12 mouse cellular contexts compared by ENCODE assay signal in the genomic region with DNA sequence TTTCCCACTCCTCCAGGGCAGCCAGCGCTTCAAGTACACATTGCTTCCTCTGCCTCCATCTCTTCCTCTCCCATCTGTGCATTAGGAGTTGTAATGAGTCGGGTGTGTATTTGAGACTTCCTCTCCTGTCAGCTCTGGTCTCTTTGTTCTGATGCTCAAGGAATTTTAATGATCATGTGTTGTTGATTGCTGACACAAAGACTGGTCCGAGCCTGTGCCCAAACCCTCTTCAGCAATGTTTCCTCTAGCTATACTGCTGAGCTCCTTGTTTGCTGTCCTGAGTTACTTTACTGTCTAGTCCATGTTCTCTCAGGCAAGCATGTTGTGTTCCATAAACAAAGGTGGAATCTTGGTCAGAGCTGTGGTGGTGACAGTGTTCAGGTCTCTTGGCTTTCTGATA.
DNase-seq lines count a peak whose midpoint lies in the region; ATAC-seq and TF ChIP-seq lines count a peak whose summit lies in the region.
"Had no signal": no experiment of that assay in that cellular context is flagged by ENCODE, and none has a peak within 500 bp of the region (broad histone marks: within the 10 kb centered on the region; RNA-seq: fewer than 3 reads in every experiment).

No protein-coding gene starts in this region.

- H3K9ac ChIP-seq in kidney, embryonic 16.5 days (replicated peaks; ENCODE audit: low read length) = no peak overlapping the region
- no peak overlapping the region for H3K9ac ChIP-seq in forebrain, embryonic 16.5 days (replicated peaks; ENCODE audit: low read depth, low read length)
- no peak overlapping the region for H3K9ac ChIP-seq in midbrain, embryonic 14.5 days (replicated peaks; ENCODE audit: low read length)
- H3K9ac ChIP-seq: liver, embryonic 12.5 days had no signal

- peaks cover 11% of the 10 kb centered on the region; the same call in 1 of the 2 replicates for H3K4me1 ChIP-seq in kidney, embryonic 16.5 days (ENCODE audit: insufficient read depth, low read length)
- H3K4me1 ChIP-seq in forebrain, embryonic 16.5 days (replicated peaks; ENCODE audit: control insufficient read depth, insufficient read depth, low read length) = peaks cover 10% of the 10 kb centered on the region
- peaks cover 8% of the 10 kb centered on the region for H3K4me1 ChIP-seq in midbrain, embryonic 14.5 days (ENCODE audit: control insufficient read depth, insufficient read depth, low read length)

- no peak for TF ChIP-seq POLR2A in brain, embryonic 14.5 days (IDR thresholded peaks at IDR 0.05; ENCODE audit: borderline replicate concordance, extremely low read depth, insufficient read depth, insufficient read length, poor library complexity, severe bottlenecking)

- peaks cover 6% of the 10 kb centered on the region; the same call in 1 of the 2 replicates for H3K36me3 ChIP-seq in kidney, embryonic 16.5 days (ENCODE audit: insufficient read depth, low read length)
- no peaks in the 10 kb centered on the region for H3K36me3 ChIP-seq in forebrain, embryonic 16.5 days (ENCODE audit: control insufficient read depth, insufficient read depth)
- H3K36me3 ChIP-seq in midbrain, embryonic 14.5 days (ENCODE audit: control insufficient read depth, insufficient read depth, low read length) = no peaks in the 10 kb centered on the region

- 49% methylated on average over 3 of the region's 3 CpGs for WGBS in kidney, embryonic 16.5 days
- WGBS in forebrain, embryonic 16.5 days = 12% methylated on average over 3 of the region's 3 CpGs
- 24% methylated on average over 3 of the region's 3 CpGs for WGBS in midbrain, embryonic 14.5 days

- no peak overlapping the region for H3K4me2 ChIP-seq in kidney, embryonic 16.5 days (replicated peaks; ENCODE audit: low read depth, low read length)
- no peak overlapping the region for H3K4me2 ChIP-seq in forebrain, embryonic 16.5 days (ENCODE audit: low read length)
- no peak overlapping the region for H3K4me2 ChIP-seq in midbrain, embryonic 14.5 days (ENCODE audit: low read length)
- H3K4me2 ChIP-seq: liver, embryonic 12.5 days had no signal

- no peak for DNase-seq in kidney, postnatal 25 days
- peak; percentile 57 for DNase-seq in brain, embryonic 14.5 days (ENCODE audit: low read depth)
- no peak for DNase-seq in midbrain, embryonic 14.5 days
- no peak for DNase-seq in adrenal gland, adult 8-10 months
- no peak for DNase-seq in layer of hippocampus, adult 9-10 months (ENCODE audit: low spot score)
- no peak for DNase-seq in kidney, postnatal 36 days
- DNase-seq: cerebellum, adult 9-10 months; gastrocnemius, postnatal 36 days had no signal

- ATAC-seq in kidney, embryonic 16.5 days (ENCODE audit: low FRiP score, low TSS enrichment) = 0 out of 2 replicates have a peak, but pooled peaks have one; percentile 51
- ATAC-seq in forebrain, embryonic 16.5 days = peak; percentile 33; the same call in 1 of the 2 replicates
- no peak for ATAC-seq in midbrain, embryonic 14.5 days (ENCODE audit: low FRiP score, low TSS enrichment)
- ATAC-seq: liver, embryonic 12.5 days had no signal

- no peak overlapping the region for H3K4me3 ChIP-seq in kidney, embryonic 16.5 days (ENCODE audit: low read length)
- no peak overlapping the region for H3K4me3 ChIP-seq in forebrain, embryonic 16.5 days (replicated peaks; ENCODE audit: low read length)
- H3K4me3 ChIP-seq in midbrain, embryonic 14.5 days (replicated peaks; ENCODE audit: low read depth, low read length) = no peak overlapping the region
- H3K4me3 ChIP-seq: erythroblast, embryonic 14.5 days; liver, embryonic 12.5 days had no signal

- no peak overlapping the region for H3K27ac ChIP-seq in kidney, embryonic 16.5 days (ENCODE audit: low read length)
- H3K27ac ChIP-seq in forebrain, embryonic 16.5 days (ENCODE audit: low read length) = no peak overlapping the region
- 0 out of 2 replicates have a peak overlapping the region, but pooled peaks have one; percentile 50 for H3K27ac ChIP-seq in midbrain, embryonic 14.5 days (replicated peaks; ENCODE audit: low read depth, low read length)
- H3K27ac ChIP-seq: liver, embryonic 12.5 days had no signal

- TF ChIP-seq CTCF in brain, embryonic 14.5 days (IDR thresholded peaks at IDR 0.05; ENCODE audit: borderline replicate concordance, extremely low read depth, insufficient read depth, insufficient read length) = no peak

- H3K27me3 ChIP-seq in kidney, embryonic 16.5 days (ENCODE audit: insufficient read depth, low read length) = no peaks in the 10 kb centered on the region
- no peaks in the 10 kb centered on the region for H3K27me3 ChIP-seq in forebrain, embryonic 16.5 days (replicated peaks; ENCODE audit: control insufficient read depth, insufficient read depth, low read length)
- H3K27me3 ChIP-seq in midbrain, embryonic 14.5 days (ENCODE audit: control insufficient read depth, insufficient read depth, low read length) = no peaks in the 10 kb centered on the region
- H3K27me3 ChIP-seq: liver, embryonic 12.5 days had no signal

- H3K9me3 ChIP-seq in kidney, embryonic 16.5 days (ENCODE audit: low read length) = no peaks in the 10 kb centered on the region
- no peaks in the 10 kb centered on the region for H3K9me3 ChIP-seq in forebrain, embryonic 16.5 days (ENCODE audit: control insufficient read depth, low read length)
- no peaks in the 10 kb centered on the region for H3K9me3 ChIP-seq in midbrain, embryonic 14.5 days (ENCODE audit: control insufficient read depth, low read length)
- H3K9me3 ChIP-seq: liver, embryonic 12.5 days had no signal
